Mouse (Mus musculus): ENCODE data around the gene Rps18. TPM values are rescaled to one million over a fixed set of nuclear protein-coding genes. Genes with fewer than 3 reads are reported as not detected.
"Not testable (repeated sequence)": the region's sequence is repeated elsewhere in the genome, so short reads cannot be mapped to it uniquely, and the experiment has no call there.

Gene Rps18
- polyA plus RNA-seq, 1 experiment: 212 TPM

GRCm38 (mm10) chr17:33957493-33957892, 1.7 kb upstream of the Rps18 start:
- Histone ChIP-seq H3K4me3 (ENCODE audit: control insufficient read depth, low read depth, low read length) (no peak overlapping the region), H3K27me3 (ENCODE audit: control insufficient read depth, insufficient read depth, low read length) (no peaks in the 10 kb centered on the region), H3K27ac (ENCODE audit: control insufficient read depth, insufficient read depth, low read depth, low read length) (no peak overlapping the region), H3K4me1 (ENCODE audit: control insufficient read depth, insufficient read depth, low read length) (peaks cover 5% of the 10 kb centered on the region), H3K36me3 (ENCODE audit: control insufficient read depth, insufficient read depth, low read length) (no peaks in the 10 kb centered on the region; the same call in none of the 2 replicates)
- TF ChIP-seq CTCF (IDR thresholded peaks at IDR 0.05; ENCODE audit: control insufficient read depth, insufficient read depth, insufficient replicate concordance, low read depth, low read length): no peak
- TF ChIP-seq POLR2A (IDR thresholded peaks at IDR 0.05; ENCODE audit: control insufficient read depth, low read depth, low read length): no peak

- H3K4me1 ChIP-seq (ENCODE audit: control insufficient read depth, insufficient read depth, low read length): peaks cover 12% of the 10 kb centered on the region
- H3K27ac ChIP-seq (ENCODE audit: control insufficient read depth, insufficient read depth, low read depth, low read length): peak overlapping the region; percentile 95
- no peaks in the 10 kb centered on the region; the same call in none of the 2 replicates for H3K36me3 ChIP-seq (ENCODE audit: control insufficient read depth, insufficient read depth, low read length)
- H3K4me3 ChIP-seq (ENCODE audit: control insufficient read depth, low read depth, low read length): peak overlapping the region; percentile 99
- H3K27me3 ChIP-seq (ENCODE audit: control insufficient read depth, insufficient read depth, low read length): no peaks in the 10 kb centered on the region
- TF ChIP-seq POLR2A (IDR thresholded peaks at IDR 0.05; ENCODE audit: control insufficient read depth, low read depth, low read length) (no peak), CTCF (IDR thresholded peaks at IDR 0.05; ENCODE audit: control insufficient read depth, insufficient read depth, insufficient replicate concordance, low read depth, low read length) (no peak)
Observed at GRCm38 (mm10) chr17:33956336-33956735, 535 bp upstream of the Rps18 start.

- Histone ChIP-seq H3K4me3 (ENCODE audit: control insufficient read depth, low read depth, low read length) (peak overlapping the region; percentile 99), H3K27ac (ENCODE audit: control insufficient read depth, insufficient read depth, low read depth, low read length) (peak overlapping the region; percentile 85), H3K36me3 (ENCODE audit: control insufficient read depth, insufficient read depth, low read length) (no peaks in the 10 kb centered on the region; the same call in none of the 2 replicates), H3K27me3 (ENCODE audit: control insufficient read depth, insufficient read depth, low read length) (no peaks in the 10 kb centered on the region), H3K4me1 (ENCODE audit: control insufficient read depth, insufficient read depth, low read length) (peaks cover 22% of the 10 kb centered on the region)
- no peak for TF ChIP-seq CTCF (IDR thresholded peaks at IDR 0.05; ENCODE audit: control insufficient read depth, insufficient read depth, insufficient replicate concordance, low read depth, low read length)
- no peak for TF ChIP-seq POLR2A (IDR thresholded peaks at IDR 0.05; ENCODE audit: control insufficient read depth, low read depth, low read length)
Observed at GRCm38 (mm10) chr17:33954646-33955554, 901 bp downstream of the Rps18 start.

- H3K4me1 ChIP-seq (ENCODE audit: control insufficient read depth, insufficient read depth, low read length): peaks cover 22% of the 10 kb centered on the region
- no peaks in the 10 kb centered on the region; the same call in none of the 2 replicates for H3K36me3 ChIP-seq (ENCODE audit: control insufficient read depth, insufficient read depth, low read length)
- H3K4me3 ChIP-seq (ENCODE audit: control insufficient read depth, low read depth, low read length): no peak overlapping the region
- no peak overlapping the region for H3K27ac ChIP-seq (ENCODE audit: control insufficient read depth, insufficient read depth, low read depth, low read length)
- no peaks in the 10 kb centered on the region for H3K27me3 ChIP-seq (ENCODE audit: control insufficient read depth, insufficient read depth, low read length)
- TF ChIP-seq CTCF (IDR thresholded peaks at IDR 0.05; ENCODE audit: control insufficient read depth, insufficient read depth, insufficient replicate concordance, low read depth, low read length) (no peak), POLR2A (IDR thresholded peaks at IDR 0.05; ENCODE audit: control insufficient read depth, low read depth, low read length) (no peak)
Observed at GRCm38 (mm10) chr17:33953961-33954565, 1.7 kb downstream of the Rps18 start.

- H3K27me3 ChIP-seq (ENCODE audit: control insufficient read depth, insufficient read depth, low read length): no peaks in the 10 kb centered on the region
- no peak overlapping the region for H3K27ac ChIP-seq (ENCODE audit: control insufficient read depth, insufficient read depth, low read depth, low read length)
- H3K36me3 ChIP-seq (ENCODE audit: control insufficient read depth, insufficient read depth, low read length): no peaks in the 10 kb centered on the region; the same call in none of the 2 replicates
- no peak overlapping the region for H3K4me3 ChIP-seq (ENCODE audit: control insufficient read depth, low read depth, low read length)
- TF ChIP-seq CTCF (IDR thresholded peaks at IDR 0.05; ENCODE audit: control insufficient read depth, insufficient read depth, insufficient replicate concordance, low read depth, low read length) (no peak), POLR2A (IDR thresholded peaks at IDR 0.05; ENCODE audit: control insufficient read depth, low read depth, low read length) (no peak)
- H3K4me1 ChIP-seq (ENCODE audit: control insufficient read depth, insufficient read depth, low read length): peaks cover 22% of the 10 kb centered on the region
Observed at GRCm38 (mm10) chr17:33953310-33953709, 2.5 kb downstream of the Rps18 start.

- Histone ChIP-seq H3K27ac (ENCODE audit: control insufficient read depth, insufficient read depth, low read depth, low read length) (no peak overlapping the region), H3K36me3 (ENCODE audit: control insufficient read depth, insufficient read depth, low read length) (no peaks in the 10 kb centered on the region; the same call in 1 of the 2 replicates), H3K4me3 (ENCODE audit: control insufficient read depth, low read depth, low read length) (no peak overlapping the region), H3K4me1 (ENCODE audit: control insufficient read depth, insufficient read depth, low read length) (peaks cover 22% of the 10 kb centered on the region), H3K27me3 (ENCODE audit: control insufficient read depth, insufficient read depth, low read length) (no peaks in the 10 kb centered on the region)
- no peak for TF ChIP-seq POLR2A (IDR thresholded peaks at IDR 0.05; ENCODE audit: control insufficient read depth, low read depth, low read length)
Observed at GRCm38 (mm10) chr17:33952879-33953278, 2.9 kb downstream of the Rps18 start.

GRCm38 (mm10) chr17:33952015-33952414, 3.8 kb downstream of the Rps18 start:
- not testable (repeated sequence) for H3K27ac ChIP-seq (ENCODE audit: control insufficient read depth, insufficient read depth, low read depth, low read length); H3K4me3 ChIP-seq (ENCODE audit: control insufficient read depth, low read depth, low read length); H3K36me3 ChIP-seq (ENCODE audit: control insufficient read depth, insufficient read depth, low read length); H3K27me3 ChIP-seq (ENCODE audit: control insufficient read depth, insufficient read depth, low read length)
- peaks cover 22% of the 10 kb centered on the region for H3K4me1 ChIP-seq (ENCODE audit: control insufficient read depth, insufficient read depth, low read length)

Data from testis, adult 2 months (tissue).